Mouse (Mus musculus) kidney, adult 2 months (tissue): ENCODE measurements at regions not wholly inside any gene's neighbourhood (a gene's known extent, or its start where the extent isn't known, plus 50 kb on each side); places are given as distances from the start of the nearest gene placed in this dataset.

Source experiments
- CTCF ChIP-seq: fragments of 200-500 bp; conservative IDR thresholded peaks from 2 replicates; pipeline ENCODE4 v1.5.1; 2011; ENCODE audit warnings: low read depth, mild to moderate bottlenecking, control low read depth, low read length, moderate library complexity, mixed read lengths; ENCODE audit not compliant: insufficient read depth, insufficient read length
- POLR2A ChIP-seq: fragments of 200-500 bp; IDR thresholded peaks from one replicate; pipeline ENCODE4 v1.6.1; 2011; ENCODE audit warnings: low read depth, low read length, control low read depth

DNA sequence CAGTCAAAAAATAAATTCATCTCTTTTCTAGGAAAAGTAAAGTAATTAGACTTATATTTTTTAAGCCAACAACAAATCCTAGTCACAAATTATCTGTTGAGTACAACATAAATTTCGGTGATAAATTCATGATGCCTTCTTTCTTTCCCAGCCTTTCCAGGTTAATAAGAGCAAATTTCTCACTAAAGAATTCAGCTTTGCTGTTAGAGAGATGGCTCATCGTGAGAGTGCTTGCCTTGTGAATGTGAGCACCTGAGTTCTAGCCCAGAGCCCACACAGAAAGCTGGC is 125.2 kb upstream of the Intu start:
- TF ChIP-seq CTCF (no peak), POLR2A (no peak)
